Mouse (Mus musculus): ENCODE results near the gene Hnf1a. TPM values are rescaled to one million over a fixed set of nuclear protein-coding genes. Genes with fewer than 3 reads are reported as not detected.

Gene Hnf1a
- polyA plus RNA-seq, 1 experiment from 2014 or later: 0.09 TPM

DNA sequence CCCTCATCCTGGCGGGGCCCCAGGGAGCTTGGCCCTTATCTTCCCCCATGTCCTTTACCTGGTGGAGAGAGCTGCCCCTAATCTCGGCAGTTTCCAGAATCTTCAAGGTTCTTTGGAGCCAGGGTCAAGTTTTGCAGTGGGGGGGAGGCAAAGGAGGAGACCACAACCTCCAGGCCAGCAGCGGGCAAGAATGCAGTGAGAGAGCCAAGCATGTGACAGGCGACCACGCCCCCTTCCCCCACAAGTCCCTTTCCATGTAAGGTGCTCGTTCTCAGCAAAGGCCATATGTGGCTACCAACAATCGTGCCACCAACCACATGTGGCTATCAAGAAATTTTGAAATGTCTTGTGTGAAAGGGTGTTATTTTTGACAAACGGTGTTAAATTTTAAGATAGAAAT is 2.2 kb upstream of the Hnf1a start:
- peaks cover 11% of the 10 kb centered on the region; the same call in 1 of the 2 replicates for H3K4me1 ChIP-seq
- H3K27me3 ChIP-seq (ENCODE audit: low read depth, poor library complexity, severe bottlenecking): peaks cover 18% of the 10 kb centered on the region
- H3K36me3 ChIP-seq: no peaks in the 10 kb centered on the region
- 81% methylated on average over 8 of the region's 8 CpGs for WGBS
- no peak for DNase-seq (ENCODE audit: low spot score)
- H3K9me3 ChIP-seq (replicated peaks): no peaks in the 10 kb centered on the region
- no peak overlapping the region for H3K4me3 ChIP-seq
- H3K27ac ChIP-seq: no peak overlapping the region

- Histone ChIP-seq H3K27ac (no peak overlapping the region), H3K9me3 (replicated peaks) (no peaks in the 10 kb centered on the region), H3K36me3 (no peaks in the 10 kb centered on the region), H3K4me3 (no peak overlapping the region), H3K4me1 (peaks cover 14% of the 10 kb centered on the region), H3K27me3 (ENCODE audit: low read depth, poor library complexity, severe bottlenecking) (peaks cover 26% of the 10 kb centered on the region)
- no peak for DNase-seq (ENCODE audit: low spot score)
- WGBS: 85% methylated on average over 9 of the region's 9 CpGs
These were observed 1.3 kb upstream of the Hnf1a start for GRCm38 (mm10) chr5:114972201-114972600.

DNA sequence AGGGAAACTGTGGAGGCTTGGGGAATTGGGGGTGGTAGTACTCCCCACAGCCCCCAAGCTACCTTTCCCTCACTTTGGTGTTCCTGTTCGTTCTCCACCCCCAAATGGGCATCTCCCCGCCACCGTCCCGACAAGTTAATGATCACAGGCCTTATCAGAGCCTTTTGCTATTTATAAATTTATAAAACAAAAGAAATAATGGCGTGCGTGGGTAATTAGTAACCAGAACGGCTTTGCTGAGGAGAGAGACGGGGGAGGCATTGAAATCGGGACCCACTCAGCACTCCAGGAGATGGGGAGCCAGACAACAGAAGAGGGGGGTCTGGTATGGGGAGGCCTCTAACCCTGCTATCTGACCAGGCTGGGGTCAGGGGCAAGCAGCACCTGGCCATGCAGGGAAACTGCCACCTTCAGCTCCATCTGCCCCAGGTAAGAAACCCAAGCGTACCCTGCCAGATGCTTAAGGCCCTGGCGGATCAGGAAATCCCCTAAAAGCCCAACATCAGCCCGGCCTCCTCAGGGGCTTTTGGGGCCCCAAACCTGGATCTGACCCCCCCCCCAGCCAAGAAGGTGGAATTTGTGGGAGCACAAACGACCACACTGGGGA is 1.2 kb downstream of the Hnf1a start:
- Histone ChIP-seq H3K4me1 (peaks cover 18% of the 10 kb centered on the region), H3K27me3 (ENCODE audit: low read depth, poor library complexity, severe bottlenecking) (peaks cover 27% of the 10 kb centered on the region), H3K9me3 (replicated peaks) (no peaks in the 10 kb centered on the region), H3K4me3 (no peak overlapping the region), H3K36me3 (no peaks in the 10 kb centered on the region), H3K27ac (no peak overlapping the region)
- DNase-seq (ENCODE audit: low spot score): no peak
- 68% methylated on average over 13 of the region's 13 CpGs for WGBS

- WGBS: 19% methylated on average over 4 of the region's 4 CpGs
- Histone ChIP-seq H3K36me3 (no peaks in the 10 kb centered on the region), H3K27ac (no peak overlapping the region), H3K9me3 (replicated peaks) (no peaks in the 10 kb centered on the region), H3K4me3 (no peak overlapping the region), H3K4me1 (peaks cover 21% of the 10 kb centered on the region), H3K27me3 (ENCODE audit: low read depth, poor library complexity, severe bottlenecking) (peaks cover 27% of the 10 kb centered on the region)
- DNase-seq (ENCODE audit: low spot score): no peak
These were observed 1.8 kb downstream of the Hnf1a start for GRCm38 (mm10) chr5:114969064-114969463.

GRCm38 (mm10) chr5:114968651-114969050 is 2.2 kb downstream of the Hnf1a start:
- Histone ChIP-seq H3K27me3 (ENCODE audit: low read depth, poor library complexity, severe bottlenecking) (peaks cover 27% of the 10 kb centered on the region), H3K4me3 (no peak overlapping the region), H3K4me1 (peaks cover 21% of the 10 kb centered on the region), H3K9me3 (replicated peaks) (no peaks in the 10 kb centered on the region), H3K36me3 (no peaks in the 10 kb centered on the region), H3K27ac (no peak overlapping the region)
- 25% methylated on average over 7 of the region's 7 CpGs for WGBS
- DNase-seq (ENCODE audit: low spot score): no peak

DNA sequence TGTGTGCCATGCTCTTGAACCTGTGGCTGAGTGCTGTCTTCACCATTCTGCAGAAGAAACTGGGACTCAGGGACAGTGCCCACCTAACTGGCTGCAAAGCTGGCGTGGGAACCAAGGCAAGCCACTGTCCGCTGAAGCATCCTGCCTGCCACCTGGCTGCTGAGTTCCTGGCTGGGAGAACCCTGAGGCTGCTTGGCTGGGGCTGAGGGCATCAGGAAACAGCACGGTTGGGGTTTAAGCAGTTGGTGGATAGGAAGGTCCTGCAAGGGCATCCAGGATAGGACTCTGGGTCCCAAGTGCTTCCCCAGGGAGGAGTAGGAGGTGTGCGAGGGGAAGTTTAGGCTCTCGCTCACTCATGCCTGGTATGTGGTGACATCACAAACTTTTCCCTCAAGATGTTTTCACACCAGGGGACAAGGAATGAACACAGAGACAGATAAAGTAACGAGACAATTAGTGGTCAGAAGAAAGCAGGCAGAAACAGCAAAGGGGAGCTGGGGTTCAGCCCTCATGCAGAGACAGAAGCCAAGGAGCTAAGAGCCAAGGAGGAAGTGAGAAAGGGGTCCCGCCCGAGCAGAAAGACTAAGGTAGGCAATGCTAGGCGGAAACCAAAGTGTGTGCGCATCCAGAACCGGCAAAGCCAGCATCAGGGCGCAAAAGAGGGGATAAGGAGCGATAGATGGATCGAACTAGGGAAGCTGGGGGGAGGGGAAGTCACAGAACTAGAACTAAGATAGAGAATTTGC is 3.2 kb downstream of the Hnf1a start:
- H3K36me3 ChIP-seq: no peaks in the 10 kb centered on the region
- no peak for DNase-seq (ENCODE audit: low spot score)
- H3K9me3 ChIP-seq (replicated peaks): no peaks in the 10 kb centered on the region
- peaks cover 27% of the 10 kb centered on the region for H3K27me3 ChIP-seq (ENCODE audit: low read depth, poor library complexity, severe bottlenecking)
- 46% methylated on average over 14 of the region's 14 CpGs for WGBS
- H3K4me3 ChIP-seq: no peak overlapping the region
- H3K4me1 ChIP-seq: peaks cover 21% of the 10 kb centered on the region
- H3K27ac ChIP-seq: no peak overlapping the region

GRCm38 (mm10) chr5:114964967-114965898 is 5.7 kb downstream of the Hnf1a start:
- H3K4me3 ChIP-seq: no peak overlapping the region
- peaks cover 27% of the 10 kb centered on the region for H3K27me3 ChIP-seq (ENCODE audit: low read depth, poor library complexity, severe bottlenecking)
- no peaks in the 10 kb centered on the region for H3K9me3 ChIP-seq (replicated peaks)
- H3K27ac ChIP-seq: no peak overlapping the region
- no peaks in the 10 kb centered on the region for H3K36me3 ChIP-seq
- 69% methylated on average over 17 of the region's 17 CpGs for WGBS
- no peak for DNase-seq (ENCODE audit: low spot score)
- peaks cover 27% of the 10 kb centered on the region for H3K4me1 ChIP-seq

DNA sequence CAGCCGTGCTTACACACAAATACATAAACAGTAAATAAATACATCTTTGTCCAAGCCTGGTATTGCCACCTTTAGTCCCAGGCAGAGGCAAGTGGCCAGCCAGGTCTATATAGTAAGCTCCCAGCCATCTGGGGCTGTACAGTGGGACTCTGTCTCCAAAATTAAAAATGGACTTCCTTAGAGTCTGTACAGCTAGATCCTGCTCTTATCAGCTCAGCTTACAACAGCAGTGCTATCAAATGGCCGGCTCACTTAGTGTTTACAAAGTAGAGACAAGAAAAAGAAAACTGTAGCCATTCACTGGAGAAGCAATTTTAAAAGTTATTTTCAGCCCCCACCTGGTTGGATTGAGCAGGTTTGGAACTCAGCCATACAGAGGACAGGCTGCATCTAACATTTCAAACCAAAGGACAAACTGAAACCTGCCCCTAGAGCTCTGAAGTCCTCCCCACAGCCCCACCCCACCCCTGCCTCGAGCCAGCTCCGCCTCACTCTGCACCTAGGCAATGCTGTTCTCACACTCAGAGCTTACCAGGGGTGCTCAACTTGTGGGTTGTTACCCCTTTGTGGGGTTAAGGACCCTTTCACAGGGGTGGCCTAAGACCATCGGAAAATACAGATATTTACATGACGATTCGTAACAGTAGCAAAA is 6.5 kb downstream of the Hnf1a start:
- Histone ChIP-seq H3K4me3 (no peak overlapping the region), H3K36me3 (no peaks in the 10 kb centered on the region), H3K27ac (no peak overlapping the region), H3K9me3 (replicated peaks) (no peaks in the 10 kb centered on the region), H3K27me3 (ENCODE audit: low read depth, poor library complexity, severe bottlenecking) (peaks cover 22% of the 10 kb centered on the region), H3K4me1 (peaks cover 27% of the 10 kb centered on the region)
- no peak for DNase-seq (ENCODE audit: low spot score)
- WGBS: 66% methylated on average over 7 of the region's 7 CpGs

GRCm38 (mm10) chr5:114961590-114962360 is 9.1 kb downstream of the Hnf1a start:
- H3K4me1 ChIP-seq: peaks cover 17% of the 10 kb centered on the region
- 49% methylated on average over 4 of the region's 4 CpGs for WGBS
- H3K36me3 ChIP-seq: no peaks in the 10 kb centered on the region
- H3K27ac ChIP-seq: no peak overlapping the region
- H3K9me3 ChIP-seq (replicated peaks): no peaks in the 10 kb centered on the region
- H3K4me3 ChIP-seq: no peak overlapping the region
- no peak for DNase-seq (ENCODE audit: low spot score)
- no peaks in the 10 kb centered on the region; the same call in 1 of the 2 replicates for H3K27me3 ChIP-seq (ENCODE audit: low read depth, poor library complexity, severe bottlenecking)

GRCm38 (mm10) chr5:114958069-114958468 is 12.8 kb downstream of the Hnf1a start:
- DNase-seq (ENCODE audit: low spot score): no peak
- Histone ChIP-seq H3K4me3 (no peak overlapping the region), H3K27me3 (ENCODE audit: low read depth, poor library complexity, severe bottlenecking) (no peaks in the 10 kb centered on the region), H3K27ac (no peak overlapping the region), H3K36me3 (no peaks in the 10 kb centered on the region), H3K9me3 (replicated peaks) (no peaks in the 10 kb centered on the region), H3K4me1 (peaks cover 10% of the 10 kb centered on the region)
- 88% methylated on average over 5 of the region's 5 CpGs for WGBS

GRCm38 (mm10) chr5:114953326-114953725 is 17.6 kb downstream of the Hnf1a start:
- Histone ChIP-seq H3K9me3 (replicated peaks) (no peaks in the 10 kb centered on the region), H3K36me3 (peaks cover 24% of the 10 kb centered on the region), H3K4me1 (peaks cover 17% of the 10 kb centered on the region), H3K4me3 (no peak overlapping the region), H3K27ac (no peak overlapping the region), H3K27me3 (ENCODE audit: low read depth, poor library complexity, severe bottlenecking) (no peaks in the 10 kb centered on the region)
- no peak for DNase-seq (ENCODE audit: low spot score)
- 90% methylated on average over 14 of the region's 14 CpGs for WGBS

GRCm38 (mm10) chr5:114951279-114951880 is 19.5 kb downstream of the Hnf1a start:
- H3K4me1 ChIP-seq: peaks cover 17% of the 10 kb centered on the region
- no peak overlapping the region for H3K27ac ChIP-seq
- H3K36me3 ChIP-seq: peaks cover 43% of the 10 kb centered on the region
- no peak for DNase-seq (ENCODE audit: low spot score)
- H3K4me3 ChIP-seq: no peak overlapping the region
- 87% methylated on average over 21 of the region's 21 CpGs for WGBS
- no peaks in the 10 kb centered on the region for H3K27me3 ChIP-seq (ENCODE audit: low read depth, poor library complexity, severe bottlenecking)
- no peaks in the 10 kb centered on the region for H3K9me3 ChIP-seq (replicated peaks)

All from limb, embryonic 10.5 days (tissue).